Mouse (Mus musculus) heart, postnatal 14 days (tissue): ENCODE measurements around the gene Arpp21. TPM values are rescaled to one million over a fixed set of nuclear protein-coding genes. Genes with fewer than 3 reads are reported as not detected.

Source experiments
- DNase-seq, 2 experiments: peaks; one replicate each; pipeline ENCODE4 v3.0.0; 2021 to 2022
- intact Hi-C: fragments of 180-260 bp; cut with DNase I; formaldehyde crosslinking; loops from one replicate; pipeline ENCODE4 v1.15.1; 2025
- total RNA-seq, 2 experiments: library from RNA; stranded (reverse); gene quantifications; 2 replicates each; pipeline ENCODE4 v1.2.3; 2021

Arpp21 gene
- total RNA-seq, 2 experiments from 2014 or later: 3.6 to 9.1 TPM

DNA sequence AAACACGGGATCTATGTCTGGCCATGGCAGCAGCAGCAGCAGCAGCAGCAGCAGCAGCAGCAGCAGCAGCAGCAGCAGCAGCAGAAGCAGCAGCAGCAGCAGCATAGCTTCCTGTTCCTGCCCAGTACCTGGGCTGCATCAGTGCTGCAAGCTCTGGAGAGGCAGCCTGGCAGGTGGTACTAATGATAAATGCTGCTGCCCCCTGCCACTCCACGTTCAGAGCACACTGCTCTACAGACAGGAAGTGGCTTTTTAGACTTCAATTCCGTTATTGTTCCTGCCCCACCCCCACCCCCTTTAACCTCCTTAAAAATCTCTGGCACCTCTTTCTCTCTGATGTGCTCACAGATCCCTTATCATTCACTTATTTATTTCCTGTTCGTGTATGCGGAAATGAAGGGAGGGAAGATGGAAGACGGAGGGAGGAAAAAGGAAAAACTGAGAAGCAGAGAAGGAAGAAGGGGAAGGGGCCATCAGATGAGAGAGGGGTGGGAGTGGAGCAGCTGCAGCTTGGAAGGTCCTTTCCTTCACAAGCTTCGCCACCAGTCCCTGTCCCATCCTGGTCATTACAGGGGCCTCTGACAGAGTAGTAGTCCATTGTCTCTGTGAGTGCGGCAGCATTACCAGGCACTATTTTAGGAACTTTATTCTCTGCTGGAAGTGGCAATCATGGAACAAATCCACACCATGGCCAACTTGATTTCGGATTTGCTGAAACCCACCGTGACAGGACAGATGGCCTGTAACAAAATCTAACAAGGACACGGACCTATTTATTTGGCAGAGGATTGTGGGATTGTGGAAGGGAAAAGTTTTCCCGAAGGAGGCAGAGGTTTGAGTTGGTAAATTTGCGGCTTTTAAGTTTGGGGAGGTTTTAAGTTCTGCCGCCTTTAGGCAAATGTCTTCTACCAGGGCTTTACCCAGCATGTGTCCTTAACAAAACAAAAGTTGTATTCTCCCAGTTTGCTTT lies 49.1 kb downstream of the Arpp21 start:
- intact Hi-C loops: no loop called here
- DNase-seq: no peak

- no peak for DNase-seq
- intact Hi-C loops: no loop called here
These were observed 50.0 kb downstream of the Arpp21 start for GRCm38 (mm10) chr9:112185746-112186145.

DNA sequence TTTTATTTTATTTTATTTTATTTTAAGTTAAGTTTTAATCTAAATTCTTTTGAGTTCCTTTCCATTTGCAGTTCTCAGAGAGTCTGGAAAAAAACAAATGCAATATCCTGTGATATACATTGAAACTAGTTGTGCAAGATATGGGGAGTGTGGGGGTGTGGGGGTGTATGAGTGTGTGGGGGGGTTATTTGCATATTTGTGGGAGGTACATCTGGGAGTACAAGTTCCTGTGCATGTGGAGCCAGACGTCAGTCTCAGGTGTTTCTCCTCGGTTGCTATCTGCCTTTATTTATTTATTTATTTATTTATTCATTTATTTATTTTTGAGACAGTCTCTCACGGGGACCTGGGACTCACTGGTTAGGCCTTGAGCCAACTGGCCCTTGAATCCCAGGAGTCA lies 53.0 kb downstream of the Arpp21 start:
- intact Hi-C loops: no loop called here
- no peak for DNase-seq

GRCm38 (mm10) chr9:112180006-112180405 lies 55.7 kb downstream of the Arpp21 start:
- intact Hi-C loops: no loop called here
- no peak for DNase-seq

- DNase-seq: no peak
- intact Hi-C loops: no loop called here
These were observed 57.3 kb downstream of the Arpp21 start for GRCm38 (mm10) chr9:112178438-112178837.

DNA sequence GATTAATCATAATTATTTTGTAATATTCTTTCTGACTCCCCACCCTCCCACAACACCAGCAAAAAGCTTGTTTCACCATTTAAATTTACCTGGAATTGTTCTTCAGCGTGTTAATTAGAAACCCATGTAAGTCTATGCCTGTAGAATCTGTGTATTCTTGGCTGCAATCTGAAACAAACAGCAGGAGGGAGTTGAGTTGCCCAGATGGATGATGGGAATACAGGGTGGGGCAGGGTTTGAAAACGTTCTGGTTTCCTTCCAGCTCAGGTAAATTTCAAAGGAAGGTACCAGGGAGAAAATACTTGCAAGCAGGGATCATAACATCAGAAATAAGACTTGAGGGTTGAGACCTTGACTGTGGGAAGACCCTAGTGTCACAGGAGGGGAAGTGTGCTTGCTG lies 58.2 kb downstream of the Arpp21 start:
- intact Hi-C loops: no loop called here

DNA sequence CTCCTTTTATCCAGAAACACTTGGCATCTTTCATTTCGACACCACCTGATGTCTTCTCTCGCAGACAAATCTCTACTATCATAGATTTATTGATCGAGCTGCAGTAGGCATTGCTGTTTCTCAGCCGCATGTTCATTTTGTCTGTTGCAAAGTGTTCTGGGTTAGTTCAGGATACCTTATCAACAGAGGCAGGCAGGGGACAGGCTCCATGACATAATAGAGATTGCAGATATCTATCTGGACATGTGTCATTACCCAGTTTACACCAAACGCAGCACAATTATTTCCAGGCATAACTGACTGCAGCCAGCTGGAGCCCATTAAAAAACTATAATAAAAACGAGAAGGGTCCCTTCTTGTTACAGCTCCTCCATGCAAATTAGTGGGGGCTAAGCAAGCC lies 59.4 kb downstream of the Arpp21 start:
- no peak for DNase-seq
- intact Hi-C loops: no loop called here

More for the DNA sequence above, 58.2 kb downstream of the Arpp21 start:
- no peak for DNase-seq

- intact Hi-C loops: no loop called here
- DNase-seq: no peak
These were observed 61.1 kb downstream of the Arpp21 start for GRCm38 (mm10) chr9:112174407-112175357.

DNA sequence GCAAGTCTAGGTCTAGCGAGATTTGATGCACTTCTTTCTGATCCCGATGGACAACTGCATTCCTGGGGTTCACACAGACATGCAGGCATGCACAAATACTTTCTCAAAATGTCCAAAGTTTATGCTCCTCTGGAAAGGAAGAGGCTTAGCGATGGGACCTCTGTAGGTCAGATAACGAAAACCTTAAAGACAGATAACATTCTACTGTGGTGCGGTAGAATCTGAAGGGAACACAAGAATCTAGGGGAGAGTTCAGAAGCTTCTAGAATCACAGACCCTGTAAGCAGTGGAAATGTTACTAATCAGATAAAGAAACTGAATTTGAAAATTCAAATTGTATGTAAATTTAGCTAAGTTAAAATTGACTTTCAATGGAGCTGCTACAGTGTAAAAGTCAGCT lies 62.0 kb downstream of the Arpp21 start:
- intact Hi-C loops: no loop called here
- no peak for DNase-seq

- no peak for DNase-seq
- intact Hi-C loops: no loop called here
These were observed 71.1 kb downstream of the Arpp21 start for GRCm38 (mm10) chr9:112164677-112165076.

- intact Hi-C loops: no loop called here
- no peak for DNase-seq
These were observed 74.8 kb downstream of the Arpp21 start for GRCm38 (mm10) chr9:112160981-112161380.

DNA sequence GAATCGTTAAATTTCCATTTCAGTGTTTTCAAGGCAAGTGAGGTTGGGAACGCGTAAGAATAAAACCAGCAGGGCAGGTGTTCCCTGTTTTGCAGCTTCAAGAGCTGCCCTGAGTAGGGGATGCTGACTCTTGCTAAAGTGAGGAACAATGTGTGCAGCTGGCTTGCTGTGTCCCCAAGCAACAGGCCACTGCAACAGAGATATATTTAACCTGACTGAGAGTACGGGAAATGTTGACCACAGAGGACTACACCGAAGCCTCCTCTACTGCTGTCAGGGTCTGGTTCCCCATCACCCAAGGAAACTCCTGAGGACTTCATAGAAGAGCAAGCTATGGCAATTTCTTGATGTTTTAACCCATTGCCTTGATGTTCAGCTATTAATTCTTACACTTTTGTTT lies 81.8 kb downstream of the Arpp21 start:
- intact Hi-C loops: no loop called here
- no peak for DNase-seq

DNA sequence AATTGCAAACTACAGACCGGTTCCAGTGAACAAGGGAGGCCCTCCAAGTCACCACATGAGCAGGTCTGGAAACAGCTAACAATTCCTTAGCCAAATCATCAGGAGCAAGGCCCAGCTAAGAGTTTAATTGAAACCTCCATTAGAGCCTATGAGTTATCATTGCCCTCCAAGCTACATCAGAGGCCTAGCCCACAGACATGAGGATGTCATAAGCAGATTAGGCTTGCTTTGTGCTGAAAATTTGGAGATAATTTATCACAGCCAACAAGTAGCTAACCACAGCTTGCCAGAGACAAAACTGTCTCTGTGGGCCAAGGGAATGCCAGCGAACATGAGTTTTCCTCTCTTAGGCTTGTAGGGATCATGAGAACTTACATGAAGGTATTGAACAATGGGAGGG lies 83.0 kb downstream of the Arpp21 start:
- intact Hi-C loops: no loop called here
- no peak for DNase-seq

GRCm38 (mm10) chr9:112151177-112151576 lies 84.6 kb downstream of the Arpp21 start:
- no peak for DNase-seq
- intact Hi-C loops: no loop called here

- intact Hi-C loops: no loop called here
- no peak for DNase-seq
These were observed 95.1 kb downstream of the Arpp21 start for GRCm38 (mm10) chr9:112140658-112141057.

GRCm38 (mm10) chr9:112137820-112138219 lies 97.9 kb downstream of the Arpp21 start:
- intact Hi-C loops: no loop called here
- no peak for DNase-seq

DNA sequence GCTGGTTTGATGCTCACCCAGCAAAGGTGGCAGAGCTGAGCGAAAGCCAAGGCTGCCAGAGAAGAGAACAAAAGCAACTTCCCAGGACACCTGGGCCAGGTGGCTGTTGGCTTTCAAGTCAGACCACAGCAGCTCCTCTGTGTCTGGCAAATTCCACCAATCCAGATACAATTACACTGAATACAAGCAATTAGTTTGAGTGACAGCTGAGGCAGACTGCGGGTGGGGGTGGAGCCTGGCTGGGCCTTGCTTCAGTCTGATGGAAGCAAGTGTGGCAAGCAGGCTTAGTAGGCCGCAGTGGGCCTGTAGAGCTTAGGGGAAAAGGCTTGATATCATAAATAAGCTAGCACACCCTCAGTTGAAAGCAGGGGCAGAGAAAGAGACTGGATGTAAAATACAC lies 104.9 kb downstream of the Arpp21 start:
- intact Hi-C loops: no loop called here
- DNase-seq: no peak

- intact Hi-C loops: no loop called here
- DNase-seq: no peak
These were observed 111.1 kb downstream of the Arpp21 start for GRCm38 (mm10) chr9:112124667-112125066.

- no peak for DNase-seq
- intact Hi-C loops: no loop called here
These were observed 111.6 kb downstream of the Arpp21 start for GRCm38 (mm10) chr9:112124184-112124583.

- DNase-seq: no peak
- intact Hi-C loops: no loop called here
These were observed 112.3 kb downstream of the Arpp21 start for GRCm38 (mm10) chr9:112123421-112123828.

DNA sequence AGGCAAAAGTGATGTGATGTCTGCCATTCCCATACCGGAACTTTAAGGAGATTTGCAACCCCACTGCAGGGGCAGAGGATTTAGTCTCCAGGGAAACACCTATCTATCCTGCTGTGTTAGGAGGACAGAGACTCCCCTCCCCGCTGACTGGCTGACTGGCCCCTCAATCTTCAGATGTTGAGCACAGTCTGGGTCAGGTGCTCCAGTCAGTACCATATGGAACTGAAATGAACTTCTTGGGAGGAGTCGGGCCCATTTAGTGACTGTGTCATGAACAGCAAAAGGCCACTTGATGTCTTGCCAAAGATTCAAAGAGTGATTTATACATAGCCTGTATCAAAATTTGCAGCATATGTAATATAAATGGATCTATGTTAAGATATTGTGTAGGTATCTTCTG lies 116.2 kb downstream of the Arpp21 start:
- intact Hi-C loops: no loop called here
- DNase-seq: no peak
